Mouse (Mus musculus) megakaryocyte, embryonic 14.5 days (primary cell): ENCODE data around the gene Hist1h2bm. TPM values are rescaled to one million over a fixed set of nuclear protein-coding genes. Genes with fewer than 3 reads are reported as not detected.
"Not testable (repeated sequence)": the region's sequence is repeated elsewhere in the genome, so short reads cannot be mapped to it uniquely, and the experiment has no call there.

Experiments used
- H3K27me3 ChIP-seq: replicated peaks from 2 replicates; pipeline ENCODE3; 2012; ENCODE audit warnings: inconsistent platforms
- H3K36me3 ChIP-seq: replicated peaks from 2 replicates; pipeline ENCODE3; 2012; ENCODE audit warnings: low read length, inconsistent platforms, mixed read lengths
- H3K4me1 ChIP-seq: 2 replicates; pipeline ENCODE4 v1.6.1; 2012; ENCODE audit warnings: inconsistent platforms
- H3K4me3 ChIP-seq: replicated peaks from 2 replicates; pipeline ENCODE3; 2012; ENCODE audit warnings: moderate library complexity, mild to moderate bottlenecking, inconsistent platforms
- H3K9me3 ChIP-seq: 2 replicates; pipeline ENCODE4 v1.6.1; 2012; ENCODE audit warnings: inconsistent platforms
- FLI1 ChIP-seq: IDR thresholded peaks from 2 replicates; pipeline ENCODE4 v1.6.1; 2012; ENCODE audit warnings: low read length, inconsistent platforms, mixed read lengths
- GATA1 ChIP-seq: IDR thresholded peaks from 3 replicates; pipeline ENCODE4 v1.6.1; 2012; ENCODE audit warnings: mixed read lengths, low read length, inconsistent platforms, borderline replicate concordance
- polyA plus RNA-seq: library from polyadenylated mRNA; stranded (reverse); fragments of >175 nt; gene quantifications from 2 replicates; pipeline ENCODE4 v1.2.3, GENCODE M21; 2012; ENCODE audit warnings: low replicate concordance; ENCODE audit not compliant: insufficient read depth

Hist1h2bm gene
- polyA plus RNA-seq, 1 experiment, result 7.3 TPM

DNA sequence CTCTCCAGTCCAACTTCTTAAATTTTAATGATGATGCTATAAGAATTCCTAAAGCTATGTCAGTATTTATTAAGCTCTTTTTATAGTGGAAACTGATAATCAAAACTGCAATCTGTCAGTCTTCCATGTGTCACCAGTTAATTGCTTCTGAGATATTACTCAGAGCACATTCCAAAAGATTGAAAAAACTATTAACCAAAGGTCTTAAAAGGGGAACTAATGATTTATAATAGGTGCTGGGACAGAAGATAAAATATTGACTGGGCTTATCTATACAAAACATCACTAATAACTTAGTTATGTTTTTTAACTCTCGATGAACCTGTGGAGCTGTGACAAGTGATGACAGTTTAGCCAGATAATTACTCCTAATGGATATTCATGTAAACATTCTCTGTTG lies 23.2 kb downstream of the Hist1h2bm start:
- no peaks in the 10 kb centered on the region for H3K36me3 ChIP-seq
- H3K4me3 ChIP-seq, result no peak overlapping the region
- H3K9me3 ChIP-seq, result no peaks in the 10 kb centered on the region
- H3K27me3 ChIP-seq, result no peaks in the 10 kb centered on the region
- TF ChIP-seq FLI1 (no peak), GATA1 (no peak)
- peaks cover 21% of the 10 kb centered on the region for H3K4me1 ChIP-seq

DNA sequence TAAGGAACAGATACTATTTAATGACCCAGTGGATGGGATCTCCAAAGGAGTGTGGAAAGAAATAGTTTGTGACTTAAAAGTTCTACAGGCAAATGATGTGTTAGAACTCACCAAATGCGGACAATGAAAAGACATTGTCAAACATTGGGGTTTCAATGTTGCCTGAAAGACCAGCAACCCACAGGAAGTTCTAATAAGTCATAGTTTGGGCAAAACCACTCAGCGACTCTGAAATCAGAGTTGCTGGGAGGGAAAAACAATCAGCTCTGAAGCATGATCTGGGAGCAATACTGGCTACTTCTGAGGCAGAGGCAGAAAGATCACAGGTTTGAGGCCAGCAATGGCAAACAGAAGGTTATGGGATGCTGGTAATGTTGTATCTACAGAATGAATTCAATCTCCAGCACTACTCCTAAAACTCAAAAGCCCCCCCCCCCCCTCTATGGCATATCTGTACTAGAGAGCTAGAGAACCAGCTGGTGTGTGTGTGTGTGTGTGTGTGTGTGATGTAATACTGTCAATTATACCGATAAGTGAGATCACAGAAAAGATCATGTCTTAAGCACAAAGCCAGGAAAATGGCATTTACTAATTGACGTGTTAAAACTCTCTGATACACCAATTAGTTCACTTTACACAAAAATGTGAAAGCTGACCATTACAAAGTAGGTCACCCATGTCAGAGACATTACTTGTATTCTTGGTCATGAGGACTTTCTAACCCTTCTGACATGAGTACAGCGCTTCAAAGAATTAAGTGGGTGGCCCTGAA lies 27.7 kb downstream of the Hist1h2bm start:
- Histone ChIP-seq H3K4me1 (peaks cover 56% of the 10 kb centered on the region), H3K27me3 (no peaks in the 10 kb centered on the region), H3K36me3 (no peaks in the 10 kb centered on the region), H3K4me3 (peak overlapping the region; percentile 87), H3K9me3 (no peaks in the 10 kb centered on the region)
- TF ChIP-seq GATA1 (no peak), FLI1 (no peak)

DNA sequence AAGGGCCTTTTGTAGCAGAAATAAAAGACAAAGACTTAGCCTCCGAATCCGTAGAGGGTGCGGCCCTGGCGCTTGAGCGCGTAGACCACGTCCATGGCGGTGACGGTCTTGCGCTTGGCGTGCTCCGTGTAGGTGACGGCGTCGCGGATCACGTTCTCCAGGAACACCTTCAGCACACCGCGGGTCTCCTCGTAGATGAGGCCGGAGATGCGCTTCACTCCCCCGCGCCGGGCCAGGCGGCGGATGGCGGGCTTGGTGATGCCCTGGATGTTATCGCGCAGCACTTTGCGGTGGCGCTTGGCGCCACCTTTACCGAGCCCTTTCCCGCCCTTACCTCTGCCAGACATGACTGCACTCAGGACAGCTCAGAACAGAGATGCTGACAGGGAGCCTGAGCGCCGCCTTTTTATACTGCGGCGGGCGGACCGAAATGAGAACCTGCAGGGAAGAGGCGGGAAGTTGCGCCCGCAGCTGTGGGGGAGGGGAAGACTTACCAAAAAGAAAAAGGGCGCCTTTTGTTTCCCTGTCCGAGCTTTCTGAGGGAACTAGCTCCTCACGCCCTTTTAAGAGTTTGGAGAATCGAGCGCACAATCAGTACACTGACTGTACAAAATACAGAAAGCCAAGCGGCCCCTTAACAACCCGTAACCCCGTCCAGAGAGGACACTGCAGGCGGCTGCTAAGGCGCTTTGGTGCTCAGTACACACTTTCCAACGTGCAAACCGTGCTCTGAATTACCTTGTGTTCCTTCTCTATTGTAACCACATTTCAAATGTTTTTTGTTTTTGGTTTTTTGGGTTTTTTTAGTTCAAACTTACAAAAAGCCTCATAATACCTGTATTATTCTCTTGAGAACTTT lies 28.5 kb downstream of the Hist1h2bm start, which contains the start of gene Hist1h4k:
TSS of gene Hist1h4k (minus strand) at position 347 of the 859 bp plus-strand sequence.
- not testable (repeated sequence) for H3K36me3 ChIP-seq, H3K9me3 ChIP-seq
- peaks cover 60% of the 10 kb centered on the region for H3K4me1 ChIP-seq

DNA sequence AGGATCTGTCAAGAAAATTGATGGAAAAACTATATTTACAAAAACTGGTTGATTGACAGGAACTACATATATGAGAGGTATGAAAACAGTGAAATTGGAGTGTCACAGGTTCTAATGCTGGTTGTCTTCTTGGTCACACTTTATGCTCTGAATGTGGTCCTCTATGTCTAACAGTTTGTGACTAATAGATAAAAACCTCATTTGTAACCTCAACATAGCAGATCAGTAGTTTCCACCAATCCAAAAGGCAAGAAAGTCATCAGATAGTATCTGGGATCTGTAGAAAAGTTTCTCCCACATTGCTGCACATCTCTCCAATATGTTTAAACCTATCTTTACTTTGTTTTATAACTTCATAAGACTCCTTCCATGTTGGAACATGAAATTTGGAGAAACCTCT lies 29.6 kb downstream of the Hist1h2bm start:
- Histone ChIP-seq H3K9me3 (no peaks in the 10 kb centered on the region), H3K4me3 (no peak overlapping the region), H3K4me1 (peaks cover 60% of the 10 kb centered on the region), H3K36me3 (no peaks in the 10 kb centered on the region), H3K27me3 (no peaks in the 10 kb centered on the region)
- TF ChIP-seq GATA1 (no peak), FLI1 (no peak)

More for the DNA sequence above, 28.5 kb downstream of the Hist1h2bm start, which contains the start of gene Hist1h4k:
- not testable (repeated sequence) for H3K27me3 ChIP-seq
- H3K4me3 ChIP-seq, result peak within 1 kb of the TSS; percentile 87

DNA sequence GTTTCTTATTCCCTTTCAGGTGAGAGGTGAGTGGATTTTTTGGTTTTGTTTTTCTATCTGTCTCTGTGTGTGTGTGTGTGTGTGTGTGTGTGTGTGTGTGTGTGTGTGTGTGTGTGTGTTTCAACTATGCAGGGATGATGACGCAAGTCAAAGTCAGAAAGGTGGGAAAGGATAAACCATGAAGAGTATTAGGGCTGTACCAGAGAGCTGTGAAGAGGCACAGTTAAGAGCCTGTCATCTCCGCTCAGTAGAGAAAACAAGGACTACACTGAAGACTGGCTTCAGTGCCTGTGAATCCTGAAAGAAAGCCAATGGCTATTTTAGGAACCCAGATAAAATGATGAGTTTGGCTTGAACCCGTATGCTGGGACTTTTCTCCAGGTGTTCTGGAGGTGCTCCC lies 30.0 kb downstream of the Hist1h2bm start:
- TF ChIP-seq FLI1, result no peak
- TF ChIP-seq GATA1, result no peak
- H3K27me3 ChIP-seq, result no peaks in the 10 kb centered on the region
- no peak overlapping the region for H3K4me3 ChIP-seq
- no peaks in the 10 kb centered on the region for H3K36me3 ChIP-seq
- no peaks in the 10 kb centered on the region for H3K9me3 ChIP-seq
- peaks cover 60% of the 10 kb centered on the region for H3K4me1 ChIP-seq

DNA sequence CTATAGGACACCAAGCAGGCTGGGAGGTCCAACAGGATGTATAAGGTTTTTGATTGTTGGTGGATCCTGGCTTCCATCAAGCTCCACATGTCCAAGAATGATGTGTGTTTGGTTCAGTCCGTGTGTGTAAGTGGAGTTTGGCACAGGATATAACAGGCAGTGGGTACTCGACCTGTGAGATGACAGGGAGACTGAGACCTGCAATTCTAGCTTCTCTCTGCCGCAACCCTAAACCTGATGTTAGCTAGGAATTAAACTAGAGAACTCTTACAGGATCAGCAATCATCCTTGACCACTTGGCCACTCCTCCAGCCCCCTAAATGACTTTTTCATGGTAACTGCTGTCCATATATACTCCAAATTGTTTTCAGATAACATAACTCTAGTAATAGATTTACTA lies 30.5 kb downstream of the Hist1h2bm start:
- H3K36me3 ChIP-seq, result no peaks in the 10 kb centered on the region
- peaks cover 58% of the 10 kb centered on the region for H3K4me1 ChIP-seq
- H3K27me3 ChIP-seq, result no peaks in the 10 kb centered on the region
- H3K4me3 ChIP-seq, result peak overlapping the region; percentile 39
- TF ChIP-seq FLI1 (no peak), GATA1 (no peak)
- no peaks in the 10 kb centered on the region for H3K9me3 ChIP-seq

DNA sequence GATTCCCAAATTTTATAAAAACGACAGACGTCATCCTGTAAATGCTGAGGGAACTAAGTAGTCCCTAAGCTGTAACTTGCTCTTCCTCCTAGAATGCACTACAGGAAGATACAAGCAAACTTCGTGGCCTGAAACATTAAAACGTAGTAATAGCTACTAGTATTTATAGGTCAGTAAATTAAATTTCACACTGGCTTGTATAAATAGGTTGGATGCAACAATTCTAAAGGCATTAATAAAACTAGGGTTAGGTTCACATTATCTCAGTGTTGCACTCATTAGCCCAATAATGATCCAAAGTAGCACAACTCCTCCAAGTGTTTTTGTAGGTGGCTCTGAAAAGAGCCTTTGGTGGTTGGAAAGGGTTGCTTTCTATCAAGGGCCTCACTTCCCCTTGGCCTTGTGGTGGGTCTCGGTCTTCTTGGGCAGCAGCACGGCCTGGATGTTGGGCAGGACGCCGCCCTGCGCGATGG lies 31.2 kb downstream of the Hist1h2bm start:
- no peaks in the 10 kb centered on the region for H3K36me3 ChIP-seq
- H3K4me3 ChIP-seq, result peak overlapping the region; percentile 86
- no peak for TF ChIP-seq FLI1
- TF ChIP-seq GATA1, result no peak
- H3K9me3 ChIP-seq, result no peaks in the 10 kb centered on the region
- H3K27me3 ChIP-seq, result no peaks in the 10 kb centered on the region
- H3K4me1 ChIP-seq, result peaks cover 54% of the 10 kb centered on the region

DNA sequence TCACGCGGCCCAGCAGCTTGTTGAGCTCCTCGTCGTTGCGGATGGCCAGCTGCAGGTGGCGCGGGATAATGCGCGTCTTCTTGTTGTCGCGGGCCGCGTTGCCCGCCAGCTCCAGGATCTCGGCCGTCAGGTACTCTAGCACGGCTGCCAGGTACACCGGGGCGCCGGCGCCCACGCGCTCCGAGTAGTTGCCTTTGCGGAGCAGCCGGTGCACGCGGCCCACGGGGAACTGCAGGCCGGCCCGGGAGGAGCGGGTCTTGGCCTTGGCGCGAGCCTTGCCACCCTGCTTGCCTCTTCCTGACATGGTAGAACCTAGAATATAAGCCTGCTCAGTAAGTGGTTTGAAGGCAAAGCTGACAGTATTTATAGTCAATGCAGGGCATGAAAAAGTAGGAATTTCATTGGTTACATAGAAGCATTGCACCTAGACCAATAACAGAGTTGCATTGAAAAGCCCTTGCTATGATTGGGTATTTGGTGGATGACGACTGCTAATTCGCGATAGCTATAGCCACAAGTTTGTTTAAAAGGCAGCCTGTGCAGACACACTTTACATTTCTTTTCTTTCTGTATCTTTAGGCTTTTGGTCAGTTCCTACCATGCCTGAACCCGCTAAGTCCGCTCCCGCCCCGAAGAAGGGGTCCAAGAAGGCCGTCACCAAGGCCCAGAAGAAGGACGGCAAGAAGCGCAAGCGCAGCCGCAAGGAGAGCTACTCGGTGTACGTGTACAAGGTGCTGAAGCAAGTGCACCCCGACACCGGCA lies 31.9 kb downstream of the Hist1h2bm start, which contains the start of the genes Hist1h2ak and Hist1h2bn:
TSS of gene Hist1h2ak (minus strand) at position 304 of the 762 bp plus-strand sequence.
TSS of gene Hist1h2bn (plus strand) at position 600 of the 762 bp plus-strand sequence.
- H3K36me3 ChIP-seq, H3K9me3 ChIP-seq, H3K27me3 ChIP-seq: not testable (repeated sequence)
- H3K4me1 ChIP-seq, result peaks cover 51% of the 10 kb centered on the region
- H3K4me3 ChIP-seq, result peak within 1 kb of the TSS; percentile 88

DNA sequence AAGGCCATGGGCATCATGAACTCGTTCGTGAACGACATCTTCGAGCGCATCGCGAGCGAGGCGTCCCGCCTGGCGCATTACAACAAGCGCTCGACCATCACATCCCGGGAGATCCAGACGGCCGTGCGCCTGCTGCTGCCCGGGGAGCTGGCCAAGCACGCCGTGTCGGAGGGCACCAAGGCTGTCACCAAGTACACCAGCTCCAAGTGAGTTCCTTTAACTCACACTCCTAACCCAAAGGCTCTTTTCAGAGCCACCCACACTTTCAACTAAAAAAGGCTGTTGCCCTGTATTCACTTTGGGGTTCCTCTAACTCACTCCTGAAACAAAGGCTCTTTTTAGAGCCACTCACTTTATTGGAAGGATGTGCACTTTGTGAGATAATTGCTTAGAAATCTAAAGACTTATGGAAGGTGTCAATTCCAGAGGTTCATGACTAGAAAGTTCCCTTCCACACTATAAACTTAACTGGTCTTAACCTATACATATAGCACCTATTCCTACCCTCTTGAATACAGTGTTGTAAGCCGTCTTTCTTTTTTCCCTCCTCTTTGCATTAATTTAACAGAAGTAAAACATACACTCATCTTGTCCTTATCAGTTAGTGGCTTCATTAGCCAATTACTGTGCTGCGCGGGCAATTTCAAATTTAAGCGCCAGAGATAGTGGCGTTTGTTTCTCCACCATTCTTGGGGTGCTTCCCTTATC lies 32.6 kb downstream of the Hist1h2bm start:
- H3K4me1 ChIP-seq, result peaks cover 49% of the 10 kb centered on the region
- H3K9me3 ChIP-seq, H3K36me3 ChIP-seq, H3K27me3 ChIP-seq: not testable (repeated sequence)
- H3K4me3 ChIP-seq, result peak overlapping the region; percentile 85
